Mouse (Mus musculus) layer of hippocampus, adult 11-12 months (tissue): Measurements from ENCODE around the gene Apol6.

Experiments
- DNase-seq: peaks from one replicate; pipeline ENCODE4 v3.0.0; 2022; ENCODE audit warnings: low spot score

The Apol6 gene

GRCm38 (mm10) chr15:77044597-77045320 is at the start of gene Apol6:
TSS of gene Apol6 (plus strand) at chr15:77044729.
- no peak for DNase-seq

- DNase-seq = no peak
These were observed 46.5 kb upstream of the Apol6 start for GRCm38 (mm10) chr15:76998048-76998447.

GRCm38 (mm10) chr15:76998878-76999588 is 45.5 kb upstream of the Apol6 start:
- DNase-seq = no peak

- DNase-seq = no peak
These were observed 41.2 kb upstream of the Apol6 start for GRCm38 (mm10) chr15:77003173-77003867.

GRCm38 (mm10) chr15:77003868-77004215 is 40.7 kb upstream of the Apol6 start:
- DNase-seq = peak; percentile 55

GRCm38 (mm10) chr15:77008851-77009250 is 35.7 kb upstream of the Apol6 start:
- DNase-seq = no peak

GRCm38 (mm10) chr15:77013753-77014241 is 30.7 kb upstream of the Apol6 start:
- no peak for DNase-seq

GRCm38 (mm10) chr15:77014431-77014830 is 30.1 kb upstream of the Apol6 start:
- no peak for DNase-seq

GRCm38 (mm10) chr15:77014985-77015384 is 29.5 kb upstream of the Apol6 start:
- DNase-seq = no peak

GRCm38 (mm10) chr15:77016509-77016908 is 28.0 kb upstream of the Apol6 start:
- DNase-seq = no peak

- DNase-seq = no peak
These were observed 26.6 kb upstream of the Apol6 start for GRCm38 (mm10) chr15:77017897-77018296.

- DNase-seq = no peak
These were observed 25.7 kb upstream of the Apol6 start for GRCm38 (mm10) chr15:77018740-77019340.

- DNase-seq = no peak
These were observed 25.0 kb upstream of the Apol6 start for GRCm38 (mm10) chr15:77019533-77019932.

- no peak for DNase-seq
These were observed 24.4 kb upstream of the Apol6 start for GRCm38 (mm10) chr15:77020136-77020535.

- no peak for DNase-seq
These were observed 23.5 kb upstream of the Apol6 start for GRCm38 (mm10) chr15:77021056-77021455.

- DNase-seq = no peak
These were observed 22.7 kb upstream of the Apol6 start for GRCm38 (mm10) chr15:77021851-77022250.

GRCm38 (mm10) chr15:77022401-77022957 is 22.1 kb upstream of the Apol6 start:
- DNase-seq = no peak

GRCm38 (mm10) chr15:77025884-77026583 is 18.5 kb upstream of the Apol6 start:
- DNase-seq = no peak

- DNase-seq = no peak
These were observed 17.4 kb upstream of the Apol6 start for GRCm38 (mm10) chr15:77027117-77027516.

- DNase-seq = no peak
These were observed 16.9 kb upstream of the Apol6 start for GRCm38 (mm10) chr15:77027675-77028074.

GRCm38 (mm10) chr15:77029331-77029991 is 15.1 kb upstream of the Apol6 start:
- DNase-seq = peak; percentile 63
